Mouse (Mus musculus) bone marrow macrophage, adult 2 months (primary cell): ENCODE measurements around the gene Macrod2.

Experiments used
- CTCF ChIP-seq: IDR thresholded peaks from 2 replicates; pipeline ENCODE4 v1.5.1; 2012; ENCODE audit warnings: low read depth, mild to moderate bottlenecking, low read length, moderate library complexity
- POLR2A ChIP-seq: IDR thresholded peaks from 2 replicates; pipeline ENCODE4 v1.6.1; 2012; ENCODE audit warnings: mild to moderate bottlenecking, low read depth, low read length, borderline replicate concordance

DNA sequence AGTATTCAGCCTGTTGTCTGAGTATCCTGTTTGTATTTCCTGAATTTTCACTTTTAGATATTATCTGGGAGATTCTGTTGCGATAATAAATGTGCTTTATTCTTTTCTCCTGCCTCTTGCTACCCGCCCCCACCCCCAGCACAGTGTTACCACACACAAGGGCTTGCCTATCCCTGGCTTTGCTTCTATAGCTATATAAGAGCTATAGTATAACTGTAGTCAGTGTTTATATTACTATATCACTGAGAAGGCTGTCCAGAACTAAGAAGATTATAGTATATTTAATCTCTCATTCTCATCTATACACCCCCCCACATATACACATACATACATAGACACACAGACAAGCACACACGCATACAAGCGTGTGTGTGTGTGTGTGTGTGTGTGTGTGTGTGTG lies 374.4 kb downstream of the Macrod2 start:
- TF ChIP-seq POLR2A = no peak
- TF ChIP-seq CTCF = no peak
